Mouse (Mus musculus): ENCODE results near the gene Ppp1r15b.

Ppp1r15b gene

GRCm38 (mm10) chr1:133155270-133155669, 24.3 kb downstream of the Ppp1r15b start:
- DNase-seq (ENCODE audit: extremely low spot score, low spot score) = no peak

DNA sequence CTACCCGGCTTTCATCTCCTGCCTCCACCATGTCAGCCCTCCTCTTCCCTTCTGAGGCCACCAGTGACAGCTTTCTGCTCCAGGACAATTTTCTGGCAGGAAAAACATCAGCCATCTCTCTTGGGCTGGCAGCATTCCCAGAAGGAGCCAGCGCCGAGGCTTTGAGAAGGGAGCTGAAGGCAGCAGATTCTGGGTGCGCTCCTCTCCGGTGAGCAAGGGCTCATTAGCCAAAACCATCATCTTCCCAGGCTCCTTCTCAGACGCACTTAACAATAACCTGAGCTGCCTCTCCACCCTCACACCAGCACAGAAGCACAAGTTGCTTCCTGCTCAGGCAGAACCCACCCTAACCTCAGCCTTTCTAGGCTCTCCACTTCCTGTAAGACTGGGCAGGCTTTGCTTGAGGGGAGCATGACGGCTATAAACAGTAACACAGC, 28.2 kb downstream of the Ppp1r15b start:
- no peak for DNase-seq (ENCODE audit: extremely low spot score, low spot score)

DNA sequence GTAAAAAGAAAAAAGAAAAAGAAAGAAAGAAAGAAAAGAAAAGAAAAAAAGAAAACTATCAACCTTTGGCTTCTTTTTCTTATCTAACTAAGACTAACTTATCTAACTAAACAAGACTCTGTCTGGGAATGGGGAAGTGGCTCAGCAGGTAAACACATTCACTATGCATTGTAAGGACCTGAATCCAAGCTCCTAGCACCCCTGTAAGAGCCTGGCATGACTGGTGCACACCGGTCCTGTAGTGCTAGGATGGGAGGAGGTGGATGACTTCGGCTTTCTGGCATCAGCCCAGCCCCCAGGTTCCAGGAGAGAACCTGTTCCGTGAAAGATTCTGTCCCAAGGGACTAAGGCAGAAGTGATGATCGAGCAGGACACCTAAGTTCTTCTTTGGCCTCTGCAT, 30.6 kb downstream of the Ppp1r15b start:
- no peak for DNase-seq (ENCODE audit: extremely low spot score, low spot score)

- no peak for DNase-seq (ENCODE audit: extremely low spot score, low spot score)
These were observed 31.1 kb downstream of the Ppp1r15b start for GRCm38 (mm10) chr1:133162046-133162445.

DNA sequence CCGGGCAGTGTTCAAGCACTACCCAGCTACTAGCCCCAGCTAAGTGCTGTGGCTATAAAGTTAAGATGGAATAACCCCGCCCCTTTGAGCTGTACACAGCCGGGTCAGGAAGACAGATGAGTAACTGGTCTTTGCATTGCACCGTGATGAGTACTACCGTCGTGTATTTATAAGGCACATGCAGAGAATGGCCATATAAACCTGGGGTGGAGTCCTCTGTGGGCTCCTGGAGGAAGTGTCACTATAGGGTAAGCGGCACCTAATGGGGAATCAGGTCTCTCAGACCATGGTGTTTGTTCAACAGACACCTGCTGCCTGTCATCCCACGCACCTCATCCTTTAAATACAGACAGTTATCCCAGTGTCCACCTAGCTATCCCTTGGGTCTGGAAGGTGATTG, 32.0 kb downstream of the Ppp1r15b start:
- DNase-seq (ENCODE audit: extremely low spot score, low spot score) = no peak

- DNase-seq (ENCODE audit: extremely low spot score, low spot score) = peak; percentile 71
These were observed 33.0 kb downstream of the Ppp1r15b start, which contains the start of gene Plekha6 for GRCm38 (mm10) chr1:133163820-133164431. Gene Plekha6, plus strand, starts transcription at chr1:133164210.

DNA sequence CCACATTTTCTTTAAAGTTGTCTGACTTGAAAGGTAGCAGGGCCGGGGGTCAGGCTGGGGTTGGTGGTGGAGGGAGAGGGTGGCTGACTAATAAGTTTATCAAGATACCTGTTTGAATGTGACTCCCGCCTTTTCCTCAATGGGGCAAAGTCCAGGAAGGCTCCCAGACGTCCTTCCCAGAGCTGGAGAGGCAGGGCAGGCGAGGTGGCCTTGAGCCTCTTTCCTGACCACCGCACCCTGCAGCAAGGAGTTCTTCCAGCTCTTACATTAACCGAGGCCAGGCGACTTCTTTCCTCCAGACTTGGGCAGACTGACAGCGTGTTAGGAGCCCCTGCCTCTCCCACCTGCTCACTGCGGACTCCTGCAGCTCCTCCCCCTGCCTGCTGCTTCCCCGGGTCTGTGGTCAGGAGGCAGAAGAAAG, 33.7 kb downstream of the Ppp1r15b start:
- no peak for DNase-seq (ENCODE audit: extremely low spot score, low spot score)

GRCm38 (mm10) chr1:133165111-133165510, 34.2 kb downstream of the Ppp1r15b start:
- no peak for DNase-seq (ENCODE audit: extremely low spot score, low spot score)

DNA sequence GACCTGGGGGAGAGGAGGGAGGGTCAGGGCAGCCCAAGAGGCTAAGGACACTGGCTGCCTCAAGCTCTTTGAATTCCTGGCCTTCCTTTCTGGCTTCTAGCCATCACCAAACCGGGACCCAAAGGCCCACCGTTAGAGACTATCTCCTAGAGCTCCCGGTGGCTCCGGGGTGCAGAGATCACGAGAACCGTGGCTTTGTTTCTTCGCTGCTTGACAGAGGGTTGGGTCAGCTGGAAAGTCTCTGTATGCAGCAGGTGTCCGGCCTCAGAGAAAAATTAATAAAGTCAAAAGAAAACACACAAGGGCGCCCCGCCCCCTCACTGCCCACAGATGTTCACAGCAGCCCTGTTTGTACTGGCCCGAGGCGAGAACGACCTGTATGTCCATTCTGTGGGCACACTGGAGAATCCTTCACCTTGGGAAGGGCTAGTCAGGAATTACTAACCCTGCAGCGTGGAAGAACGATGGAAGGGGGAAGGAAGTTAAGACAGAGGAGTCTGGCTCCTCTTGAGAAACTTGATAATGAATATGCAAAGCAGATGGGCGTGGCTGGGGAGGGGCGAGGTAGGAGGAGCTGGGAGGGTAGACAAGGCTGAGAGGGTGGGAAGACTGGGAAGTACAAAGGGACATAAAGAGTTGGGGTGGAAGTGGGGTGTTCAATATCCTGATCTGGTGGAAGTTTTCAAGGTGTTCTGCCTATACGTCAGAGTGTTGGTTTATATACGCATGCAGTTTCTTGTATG, 37.5 kb downstream of the Ppp1r15b start:
- DNase-seq (ENCODE audit: extremely low spot score, low spot score) = no peak

- DNase-seq (ENCODE audit: extremely low spot score, low spot score) = no peak
These were observed 39.3 kb downstream of the Ppp1r15b start for GRCm38 (mm10) chr1:133170196-133170595.

DNA sequence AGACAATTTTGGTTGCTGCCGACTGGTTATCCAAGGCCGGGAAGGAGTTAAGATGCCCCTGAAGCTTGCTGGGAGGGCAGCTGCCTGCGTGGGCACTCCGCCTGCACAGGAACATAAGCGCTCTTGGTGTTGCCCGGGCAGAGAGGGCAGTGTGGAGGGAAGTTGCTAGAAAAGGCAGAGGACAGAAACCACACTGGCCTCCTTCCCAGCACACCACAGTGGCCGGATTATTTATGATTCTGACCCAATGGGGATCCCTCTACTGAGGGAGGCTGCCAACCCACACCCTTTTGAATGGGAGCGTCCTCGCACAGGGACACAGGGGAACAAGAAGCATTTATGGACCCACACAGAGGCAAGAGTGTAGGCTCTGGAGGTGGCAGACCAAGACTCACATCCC, 40.4 kb downstream of the Ppp1r15b start:
- no peak for DNase-seq (ENCODE audit: extremely low spot score, low spot score)

DNA sequence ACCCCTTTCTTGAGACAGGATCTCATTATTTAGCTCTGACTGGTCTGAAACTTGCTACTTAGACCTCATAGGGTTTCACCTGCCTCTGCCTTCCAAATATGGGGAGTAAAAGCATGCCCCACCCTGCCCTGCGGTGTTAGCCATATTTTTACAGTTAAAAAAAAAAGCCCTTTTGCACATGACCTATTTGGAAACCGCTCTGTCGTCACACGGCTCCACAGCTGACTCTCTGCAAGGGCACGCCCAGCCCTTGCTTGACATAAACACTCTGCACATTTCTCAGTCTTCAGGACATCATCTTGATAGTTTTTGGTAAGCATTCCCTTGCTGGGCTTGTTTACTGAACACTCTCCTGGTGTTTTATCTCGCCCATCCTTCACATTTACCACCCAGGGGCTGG, 44.2 kb downstream of the Ppp1r15b start:
- no peak for DNase-seq (ENCODE audit: extremely low spot score, low spot score)

DNA sequence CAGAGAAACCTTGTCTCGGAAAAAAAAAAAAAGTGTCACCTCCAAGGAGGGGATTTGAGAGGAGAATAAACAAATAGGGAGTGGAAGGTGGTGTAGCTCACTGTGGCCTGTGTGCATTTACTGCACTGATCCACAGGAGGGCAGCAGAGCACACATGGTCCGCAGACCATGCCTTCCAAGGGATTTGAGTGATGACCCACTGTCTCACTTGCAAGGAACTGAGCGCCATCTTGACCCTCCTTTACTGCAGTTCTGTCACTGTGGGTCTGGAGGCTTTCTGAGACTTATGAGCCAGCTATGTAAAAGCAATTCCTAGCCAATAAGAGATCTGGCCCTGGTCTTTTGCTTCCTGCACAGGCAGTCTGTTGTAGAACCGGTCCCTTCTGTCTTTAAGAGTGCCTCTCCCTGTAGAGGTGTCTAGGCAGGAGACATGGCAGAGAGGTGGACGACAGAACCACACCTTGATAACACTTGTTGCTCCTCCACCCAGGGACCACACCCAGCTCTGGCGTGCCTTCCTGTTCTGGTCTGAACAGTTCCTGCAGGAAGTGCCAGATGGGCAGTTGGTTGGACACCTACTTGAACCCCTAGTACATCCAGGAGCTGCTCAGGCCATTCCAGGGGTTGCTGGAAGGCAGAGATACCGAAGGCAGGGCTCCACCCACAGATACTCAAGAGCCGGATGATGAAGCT, 46.7 kb downstream of the Ppp1r15b start:
- peak; percentile 64 for DNase-seq (ENCODE audit: extremely low spot score, low spot score)

- DNase-seq (ENCODE audit: extremely low spot score, low spot score) = no peak
These were observed 47.9 kb downstream of the Ppp1r15b start for GRCm38 (mm10) chr1:133178732-133179440.

DNA sequence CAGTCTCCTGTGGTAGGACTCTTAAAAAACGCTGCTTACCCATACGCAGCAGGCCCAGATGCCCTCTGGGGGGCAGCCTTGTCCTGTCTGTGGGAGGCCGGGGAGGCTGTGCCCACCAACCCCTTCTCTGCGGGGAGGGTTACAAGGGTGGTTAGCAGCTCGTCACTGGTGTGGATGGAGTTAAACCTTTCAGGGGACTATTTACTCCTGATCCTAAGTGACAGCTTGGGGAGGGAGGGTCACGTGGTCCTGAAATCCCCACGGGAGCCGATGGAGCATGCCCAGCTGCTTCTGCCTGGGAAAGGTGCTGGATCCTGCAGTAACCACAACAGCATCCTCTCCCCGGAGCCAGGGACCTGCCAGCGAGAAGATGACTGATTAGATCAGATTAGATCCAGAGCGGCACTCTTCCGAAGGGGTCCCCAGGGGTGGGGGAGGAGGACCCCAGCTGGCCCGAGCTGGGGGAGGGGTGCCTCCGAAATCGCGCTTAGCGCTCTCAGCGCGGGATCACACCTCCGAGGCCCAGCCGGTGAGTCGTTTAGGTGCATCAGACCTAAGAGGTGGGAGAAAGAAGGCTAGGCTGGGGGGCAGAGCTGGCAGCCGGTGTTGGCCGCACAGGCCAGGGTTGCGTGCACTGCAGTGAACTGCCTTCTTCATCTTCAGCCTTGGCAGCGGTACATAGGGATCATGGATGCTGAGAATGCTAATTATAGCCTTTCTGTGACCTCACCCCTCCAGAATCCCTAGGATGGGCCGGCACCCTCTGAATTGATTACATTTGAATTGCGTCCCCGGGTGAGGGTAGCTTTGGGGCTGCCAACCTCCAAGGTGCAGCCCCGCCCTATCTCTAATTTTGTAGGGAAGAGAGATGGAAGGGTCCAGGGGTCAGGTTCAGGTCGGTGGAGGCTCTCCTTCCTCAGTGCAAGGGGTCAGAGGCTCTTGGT, 50.4 kb downstream of the Ppp1r15b start:
- DNase-seq (ENCODE audit: extremely low spot score, low spot score) = peak; percentile 82

DNA sequence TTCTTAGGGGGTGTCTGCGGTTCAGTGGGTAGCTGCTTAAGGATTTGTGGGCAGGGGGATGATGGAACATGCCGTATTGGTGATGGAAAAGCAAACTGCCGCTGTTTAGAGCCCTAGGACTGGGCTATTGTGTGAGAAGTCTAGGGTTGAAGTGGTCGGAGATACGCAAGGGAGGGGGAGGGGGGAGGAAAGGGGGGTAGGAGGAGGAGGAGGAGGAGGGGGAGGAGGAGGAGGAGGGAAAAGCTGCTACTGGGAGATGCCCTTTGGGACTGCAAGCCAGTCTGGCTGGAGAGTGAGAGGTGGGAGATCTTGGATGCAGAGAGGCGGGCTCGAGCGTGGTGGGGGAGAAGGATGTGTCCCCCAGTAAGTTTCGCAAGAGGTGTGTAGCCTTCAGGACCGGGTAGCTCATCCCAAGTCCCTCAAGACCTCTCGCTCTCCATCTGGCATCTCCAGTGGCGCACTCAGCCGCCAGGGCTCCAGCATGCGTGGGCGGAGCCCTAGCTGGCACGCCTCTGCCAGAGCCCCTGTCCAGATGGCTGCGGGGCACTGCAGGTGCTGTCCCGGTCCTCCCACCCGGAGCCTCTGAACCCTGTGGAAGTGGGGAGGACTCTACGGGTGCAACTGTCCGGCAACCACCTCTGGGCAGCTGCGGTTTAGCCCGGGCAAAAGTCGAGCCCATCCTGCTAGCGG, 51.2 kb downstream of the Ppp1r15b start:
- peak; percentile 72 for DNase-seq (ENCODE audit: extremely low spot score, low spot score)

GRCm38 (mm10) chr1:133182706-133183095, 51.8 kb downstream of the Ppp1r15b start:
- DNase-seq (ENCODE audit: extremely low spot score, low spot score) = no peak

DNA sequence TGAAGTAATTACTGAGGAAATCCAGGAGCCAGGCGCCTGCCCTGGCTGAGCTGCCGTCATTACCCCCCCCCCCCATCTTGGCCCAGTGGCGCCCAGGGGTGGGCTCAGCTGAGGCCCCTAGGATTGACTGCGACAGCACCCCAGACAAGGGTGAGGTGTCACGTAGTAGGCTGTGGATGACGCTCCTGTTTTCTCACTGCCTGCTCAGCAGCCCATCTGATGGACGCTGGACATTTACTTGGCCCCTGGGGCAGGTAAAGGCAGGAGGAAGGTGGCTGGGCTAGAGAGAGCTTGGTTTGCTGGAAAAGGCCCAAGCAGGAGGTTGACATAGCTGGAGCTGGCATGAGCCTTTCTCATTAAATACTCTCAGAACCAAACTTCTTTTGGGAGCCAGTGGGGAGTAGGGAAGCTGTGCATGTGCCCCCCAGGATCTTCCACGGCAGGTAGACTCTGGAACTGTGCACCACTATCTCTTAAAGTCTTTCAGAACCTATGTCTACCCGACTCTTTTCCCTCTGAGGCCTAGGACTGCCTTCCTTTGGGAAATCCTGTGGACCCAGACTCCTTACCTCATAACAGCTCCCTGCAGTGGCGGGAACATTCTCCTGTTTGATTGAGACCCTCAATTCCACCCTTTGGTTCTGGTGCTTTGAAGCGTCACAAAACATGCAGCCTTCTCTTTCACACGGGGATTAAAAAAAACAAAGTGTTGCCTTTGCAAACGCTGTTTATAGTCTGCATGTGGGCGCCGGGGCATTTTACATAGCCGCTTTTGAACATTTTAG, 52.4 kb downstream of the Ppp1r15b start:
- peak; percentile 52 for DNase-seq (ENCODE audit: extremely low spot score, low spot score)
